Mouse (Mus musculus) thymus, adult 2 months (tissue): ENCODE data around the gene Fam161a.

Experiments
- CTCF ChIP-seq: fragments of 200-500 bp; IDR thresholded peaks from 2 replicates; pipeline ENCODE4 v1.5.1; 2012; ENCODE audit warnings: mild to moderate bottlenecking, control low read depth, low read length, moderate library complexity, borderline replicate concordance; ENCODE audit not compliant: control insufficient read depth, poor library complexity, insufficient read depth; ENCODE audit errors: extremely low read depth
- POLR2A ChIP-seq: fragments of 200-500 bp; IDR thresholded peaks from 2 replicates; pipeline ENCODE4 v1.6.1; 2012; ENCODE audit warnings: mild to moderate bottlenecking, low read length, control low read depth, moderate library complexity; ENCODE audit not compliant: control insufficient read depth, poor library complexity, insufficient read depth; ENCODE audit errors: extremely low read depth

DNA sequence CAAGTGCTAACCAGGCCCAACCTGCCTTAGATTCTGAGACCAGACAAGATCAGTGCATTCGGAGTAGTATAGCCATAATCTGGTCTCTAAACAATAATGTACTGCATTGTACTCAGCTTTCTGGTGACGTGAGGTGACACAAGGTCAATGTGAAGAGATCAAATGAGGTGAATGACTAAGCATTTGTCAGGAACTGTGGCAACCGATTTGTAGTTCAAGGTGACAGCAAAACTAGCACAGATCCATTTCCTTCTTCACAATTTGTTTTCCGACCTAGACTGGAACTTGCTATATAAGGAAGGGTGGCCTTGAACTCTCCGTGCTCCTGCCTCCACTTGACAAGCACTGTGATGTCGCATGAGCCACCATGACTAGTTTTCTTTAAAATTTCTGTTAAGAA, 55.8 kb downstream of the Fam161a start:
- TF ChIP-seq CTCF, result no peak
- TF ChIP-seq POLR2A, result no peak
